Mouse (Mus musculus) T-helper 2 cell (primary cell): ENCODE measurements around the gene Sult6b2.

ENCODE experiments used
- in situ Hi-C: fragments of 300-600 bp; cut with MboI, MseI; formaldehyde crosslinking; loops from one replicate; pipeline ENCODE4 v1.15.1; 2025; ENCODE audit warnings: high pct_unique_total_duplicates

The Sult6b2 gene

GRCm38 (mm10) chr6:142779812-142780573, 24.3 kb downstream of the Sult6b2 start:
- in situ Hi-C loops, result loop anchor here (10.0 to 25.0 kb wide), 2 partner anchors 182 to 405 kb away; partner anchors contain the start of gene St8sia1

GRCm38 (mm10) chr6:142779045-142779811, 25.1 kb downstream of the Sult6b2 start:
- in situ Hi-C loops, result loop anchor here (10.0 to 25.0 kb wide), 2 partner anchors 183 to 406 kb away; partner anchors contain the start of gene St8sia1

DNA sequence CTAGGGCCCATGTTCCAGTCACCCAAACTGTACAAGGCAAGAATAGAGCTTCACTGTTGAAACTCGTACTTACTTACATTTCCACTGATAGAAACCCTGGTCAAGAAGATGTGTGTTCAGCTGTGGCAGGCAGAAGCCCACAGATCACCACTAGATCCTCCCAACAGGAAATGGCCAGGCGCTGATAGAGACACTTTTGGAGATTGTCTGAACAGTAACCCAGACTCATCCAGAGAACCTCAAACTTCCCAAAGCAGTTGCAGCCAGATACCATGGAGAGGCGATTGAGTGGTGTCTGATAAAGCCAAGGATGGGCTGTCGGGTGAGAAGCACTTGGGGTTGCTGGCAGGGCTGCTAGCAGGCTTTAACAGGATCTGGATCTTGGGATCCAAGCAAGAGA, 27.4 kb downstream of the Sult6b2 start:
- in situ Hi-C loops, result loop anchor here (10.0 to 25.0 kb wide), 2 partner anchors 185 to 408 kb away; partner anchors contain the start of gene St8sia1

DNA sequence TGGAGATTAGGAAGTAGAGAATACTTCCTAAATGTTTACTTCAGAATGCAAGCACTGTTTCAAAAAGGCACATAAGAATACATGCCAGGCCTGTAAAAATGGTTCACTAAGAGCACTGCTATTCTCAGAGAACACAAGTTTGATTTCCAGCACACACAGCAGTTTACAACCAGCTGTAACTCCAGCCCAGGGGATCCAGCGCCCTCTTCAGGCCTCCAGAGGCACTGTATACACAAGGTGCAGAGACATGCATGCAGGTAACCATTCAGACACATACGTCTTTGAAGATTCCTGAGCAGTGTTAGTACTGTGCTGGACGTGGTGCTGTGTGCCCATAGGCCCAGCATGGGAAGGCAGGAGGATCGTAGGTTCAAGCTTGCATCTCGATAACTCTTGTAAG, 30.7 kb downstream of the Sult6b2 start:
- in situ Hi-C loops, result loop anchor here (10.0 kb wide), 1 partner anchor 411 kb away; no protein-coding TSS in a partner anchor

DNA sequence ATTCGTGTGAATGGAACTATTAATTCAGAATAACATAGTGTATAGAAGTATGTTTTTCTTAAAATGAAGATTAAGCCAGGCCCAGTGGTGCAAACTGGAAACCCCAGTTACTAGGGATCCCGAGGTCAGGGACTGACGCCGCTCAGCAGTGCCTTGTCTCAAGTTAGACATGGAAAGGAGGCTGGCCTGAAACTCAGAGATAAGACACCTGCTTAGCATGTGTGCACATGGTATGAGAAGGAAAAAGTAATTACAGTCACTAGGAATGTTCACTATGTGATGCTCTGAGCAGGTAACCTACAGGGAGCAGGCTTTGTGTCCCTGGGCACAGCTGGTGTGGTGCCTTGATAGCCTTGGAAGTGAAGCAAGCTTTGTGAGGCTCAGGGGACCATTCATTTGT, 32.7 kb downstream of the Sult6b2 start:
- in situ Hi-C loops, result loop anchor here (10.0 kb wide), 1 partner anchor 413 kb away; no protein-coding TSS in a partner anchor

GRCm38 (mm10) chr6:142769896-142770295, 34.4 kb downstream of the Sult6b2 start:
- in situ Hi-C loops, result loop anchor here (10.0 kb wide), 1 partner anchor 415 kb away; no protein-coding TSS in a partner anchor

DNA sequence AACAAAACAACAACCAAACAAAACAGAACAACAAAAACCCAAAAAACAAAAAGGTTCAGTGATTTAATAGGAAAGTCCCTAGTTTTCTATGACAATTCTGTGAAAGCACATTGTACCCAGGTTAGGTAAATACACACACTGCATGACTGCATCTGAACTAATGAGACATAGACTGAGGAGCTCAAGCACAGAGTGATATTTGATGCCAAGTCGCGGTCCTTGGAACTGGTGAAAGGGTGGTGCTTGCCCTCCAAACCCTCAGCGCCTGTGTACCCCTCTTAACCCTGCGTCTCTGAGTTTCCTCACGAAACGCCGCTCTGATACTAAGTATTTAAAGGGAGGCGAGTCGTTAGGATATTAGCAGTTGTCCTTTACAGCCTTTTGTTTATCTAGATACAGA, 37.0 kb downstream of the Sult6b2 start:
- in situ Hi-C loops, result no loop called here

DNA sequence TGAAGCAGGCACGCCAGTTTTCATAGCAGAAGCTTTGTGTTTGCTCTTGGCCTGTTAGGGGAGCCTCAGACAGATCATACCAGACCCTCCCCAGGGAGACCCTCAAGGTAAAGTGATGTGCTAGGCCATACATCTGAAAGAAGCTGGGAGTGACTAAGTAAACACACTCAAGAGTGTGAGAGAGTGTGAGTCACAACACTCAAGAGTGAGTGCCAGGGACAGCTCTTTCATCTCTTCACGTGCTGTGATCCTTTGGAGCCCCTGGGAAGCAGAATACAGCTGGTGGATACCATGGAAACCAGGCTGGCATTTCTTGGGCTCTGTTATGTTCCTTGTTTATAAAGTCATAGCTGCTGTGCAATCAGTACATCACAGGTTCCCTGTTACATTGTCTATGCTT, 39.4 kb downstream of the Sult6b2 start:
- in situ Hi-C loops, result no loop called here

GRCm38 (mm10) chr6:142759633-142760032, 44.7 kb downstream of the Sult6b2 start:
- in situ Hi-C loops, result no loop called here

GRCm38 (mm10) chr6:142758562-142758961, 45.7 kb downstream of the Sult6b2 start:
- in situ Hi-C loops, result no loop called here

GRCm38 (mm10) chr6:142757976-142758375, 46.3 kb downstream of the Sult6b2 start:
- in situ Hi-C loops, result no loop called here

- in situ Hi-C loops, result no loop called here
Observed at GRCm38 (mm10) chr6:142757334-142757965, 46.9 kb downstream of the Sult6b2 start.

DNA sequence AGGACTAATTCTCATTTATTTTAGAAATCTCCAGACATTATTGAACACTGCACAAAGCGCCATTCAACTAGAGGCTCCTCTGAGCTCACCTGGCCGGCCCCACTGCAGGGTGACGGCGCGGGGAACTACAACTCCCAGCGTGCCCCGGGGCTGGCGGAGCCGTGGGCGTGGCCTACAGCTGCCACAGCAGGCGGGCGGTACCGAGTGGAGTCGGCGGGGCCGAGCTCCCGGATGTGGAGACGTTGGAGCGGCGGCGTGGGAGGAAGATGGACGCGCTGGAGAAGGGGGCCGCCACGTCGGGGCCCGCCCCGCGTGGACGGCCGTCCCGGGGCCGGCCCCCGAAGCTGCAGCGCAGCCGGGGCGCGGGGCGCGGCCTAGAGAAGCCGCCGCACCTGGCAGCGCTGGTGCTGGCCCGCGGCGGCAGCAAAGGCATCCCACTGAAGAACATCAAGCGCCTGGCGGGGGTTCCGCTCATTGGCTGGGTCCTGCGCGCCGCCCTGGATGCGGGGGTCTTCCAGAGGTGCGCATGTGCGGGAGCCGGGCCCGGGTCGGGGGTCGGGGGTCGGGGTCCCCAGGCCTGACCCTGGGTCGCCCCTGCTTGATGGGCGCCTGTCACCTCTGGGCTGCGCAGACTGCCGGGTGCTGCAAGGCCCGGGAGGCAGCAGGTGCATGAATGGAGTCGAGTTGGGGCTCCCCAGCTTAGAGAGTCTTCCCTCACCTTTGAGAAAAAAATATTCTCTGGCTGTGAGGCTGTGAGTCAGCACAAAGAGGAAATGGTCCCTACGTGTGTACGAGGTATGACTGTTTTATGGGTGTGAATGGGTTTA, 47.6 kb downstream of the Sult6b2 start, which contains the start of gene Cmas:
Gene Cmas (plus strand): TSS at position 180 of the 827 bp plus-strand sequence.
- in situ Hi-C loops, result no loop called here

DNA sequence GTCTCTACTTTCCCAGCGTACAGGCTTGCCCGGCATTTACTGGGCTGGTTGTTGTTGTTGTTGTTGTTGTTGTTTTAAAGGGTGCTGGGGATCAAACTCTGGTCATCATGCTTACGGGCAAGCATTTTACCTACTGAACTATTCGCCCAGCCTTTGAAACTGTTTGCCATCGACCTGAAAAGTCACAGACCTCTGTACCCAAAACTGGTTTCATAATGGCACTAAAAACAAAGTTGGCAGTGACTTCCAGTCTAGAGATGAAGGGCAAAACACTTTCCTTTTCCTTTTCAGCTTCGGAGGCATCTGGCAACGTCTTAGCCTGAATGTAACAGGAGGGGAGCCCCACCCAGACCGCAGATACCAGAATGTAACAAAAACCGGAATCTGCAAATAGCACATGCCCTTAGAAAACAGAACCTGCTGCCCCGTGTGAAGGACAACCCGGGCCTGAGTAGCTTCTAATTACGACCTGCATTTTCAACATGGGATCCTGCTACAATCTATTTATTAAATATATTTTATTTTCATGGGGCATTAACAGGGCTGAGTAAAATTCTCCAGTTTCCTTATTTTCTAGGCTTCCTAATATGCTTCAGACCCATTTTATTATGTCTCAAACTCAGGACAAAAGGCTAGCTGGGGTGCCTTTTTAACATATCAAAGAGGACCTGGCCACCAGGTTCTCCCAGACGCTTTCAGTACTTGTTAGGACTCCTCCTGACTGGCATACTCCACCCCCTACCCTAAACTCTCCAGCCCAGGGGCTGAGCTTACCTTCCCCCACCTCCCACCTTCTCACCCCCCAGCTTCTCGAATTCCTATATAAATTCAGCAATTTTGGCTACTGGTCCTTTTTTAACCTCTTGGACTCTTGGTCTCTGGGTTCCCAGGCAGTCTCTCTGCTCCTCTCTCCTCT, 51.7 kb downstream of the Sult6b2 start:
- in situ Hi-C loops, result no loop called here

DNA sequence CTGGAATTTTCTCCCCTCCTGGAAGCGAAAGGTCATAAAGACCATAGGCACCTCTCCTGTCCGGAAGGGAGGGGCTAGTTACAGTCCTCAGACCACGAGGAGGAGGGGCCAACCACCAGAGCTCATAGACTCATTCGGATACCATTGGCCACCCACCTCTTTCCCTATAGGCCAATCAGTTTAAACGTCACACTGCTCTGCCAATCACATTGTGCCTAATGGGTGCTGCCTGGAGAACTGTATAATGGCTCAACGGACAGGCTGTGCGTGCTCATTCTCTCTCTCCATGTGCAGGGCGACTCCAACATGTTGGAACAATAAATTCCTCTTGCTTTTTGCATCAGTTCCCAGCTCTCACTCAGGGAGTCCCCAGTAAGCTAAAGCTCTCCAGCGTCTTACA, 52.9 kb downstream of the Sult6b2 start:
- in situ Hi-C loops, result no loop called here

DNA sequence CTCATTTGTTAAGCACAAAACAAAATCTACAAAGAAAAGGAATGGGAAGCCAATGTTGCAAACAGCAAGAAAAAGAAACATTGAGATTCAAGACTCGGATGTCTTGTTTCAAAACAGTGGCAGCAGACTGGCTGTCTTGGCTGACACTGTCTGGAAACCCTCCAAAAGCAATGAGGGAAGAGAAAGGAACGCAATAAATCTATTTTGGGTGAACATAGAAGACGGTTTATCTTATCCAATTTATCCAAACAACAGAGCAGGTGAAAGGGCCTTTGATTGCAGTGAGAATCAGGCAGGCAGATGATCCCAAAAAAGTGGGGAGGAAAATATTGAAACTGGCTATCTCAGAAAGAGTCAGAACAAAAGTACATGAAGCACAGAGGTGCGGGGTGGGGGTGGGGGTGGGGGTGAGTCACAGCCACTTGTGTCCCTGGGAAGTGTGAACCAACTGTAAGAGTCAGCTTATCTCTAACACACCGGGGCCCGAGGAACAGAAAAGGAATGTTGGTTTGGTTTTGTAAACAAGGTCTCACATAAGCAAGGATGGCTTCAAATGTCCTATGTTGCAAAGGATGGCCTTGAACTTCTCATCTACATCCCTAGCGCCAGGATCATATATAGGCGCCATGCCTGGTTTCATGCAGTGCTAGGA, 56.1 kb downstream of the Sult6b2 start:
- in situ Hi-C loops, result no loop called here

- in situ Hi-C loops, result no loop called here
Observed at GRCm38 (mm10) chr6:142747165-142747564, 57.1 kb downstream of the Sult6b2 start.

DNA sequence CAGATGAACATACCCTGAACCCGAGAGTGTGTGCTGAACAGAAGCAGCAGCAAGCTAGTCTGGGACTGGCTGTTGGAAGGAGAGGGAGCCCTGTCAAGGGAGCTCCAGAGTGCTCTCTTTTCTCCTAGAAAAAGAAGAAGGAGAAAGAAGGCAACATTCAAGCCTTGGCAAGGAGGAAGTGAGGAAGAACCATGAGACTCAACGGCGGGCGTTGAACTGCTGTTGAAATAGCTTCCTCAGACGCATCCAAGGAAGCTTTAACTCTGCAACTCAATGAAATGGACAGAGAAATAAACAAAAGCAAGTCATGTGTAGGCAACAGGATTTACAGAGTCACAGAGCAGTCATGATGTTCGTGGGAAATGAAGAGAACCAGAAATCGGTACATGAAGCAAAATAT, 57.5 kb downstream of the Sult6b2 start:
- in situ Hi-C loops, result no loop called here

DNA sequence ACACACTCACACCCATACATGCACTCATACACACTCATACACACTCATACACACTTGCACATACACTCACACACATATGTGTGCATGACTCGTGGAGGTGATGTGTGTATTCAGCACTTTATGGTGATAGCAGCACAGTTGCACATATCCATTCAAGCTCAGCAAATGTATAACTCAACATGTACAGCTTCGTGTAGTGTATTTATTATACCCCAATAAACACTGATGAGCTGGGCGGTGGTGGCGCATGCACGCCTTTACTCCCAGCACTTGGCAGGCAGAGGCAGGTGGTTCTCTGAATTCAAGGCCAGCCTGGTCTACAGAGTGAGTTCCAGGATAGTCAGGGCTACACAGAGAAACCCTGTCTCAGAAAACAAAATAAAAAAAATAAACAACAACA, 58.8 kb downstream of the Sult6b2 start:
- in situ Hi-C loops, result no loop called here
